Mouse (Mus musculus) ES-Bruce4 (cell line): ENCODE data around the gene Mxd1.

ENCODE experiments used
- CTCF ChIP-seq: IDR thresholded peaks from one replicate; pipeline ENCODE4 v1.8.1; 2011; ENCODE audit warnings: low read depth, low read length
- EP300 ChIP-seq: IDR thresholded peaks from 2 replicates; pipeline ENCODE4 v1.6.1; 2011; ENCODE audit warnings: low read depth, low read length; ENCODE audit not compliant: insufficient read depth
- POLR2A ChIP-seq: IDR thresholded peaks from one replicate; pipeline ENCODE4 v1.8.1; 2011; ENCODE audit warnings: low read length; ENCODE audit not compliant: insufficient read depth

- no peak for TF ChIP-seq EP300
- TF ChIP-seq CTCF, result peak; percentile 69
- no peak for TF ChIP-seq POLR2A
Observed at GRCm38 (mm10) chr6:86694465-86694864, 25.5 kb upstream of the Mxd1 start.
